Mouse (Mus musculus) cerebellum, postnatal 36 days (tissue): ENCODE data around the gene Nup210l.

Experiments used
- DNase-seq, 2 experiments: peaks; one replicate each; pipeline ENCODE4 v3.0.0; 2021 to 2022; ENCODE audit warnings: mixed read lengths in 2 of 2

Nup210l gene

GRCm38 (mm10) chr3:90179566-90179965, 75.6 kb downstream of the Nup210l start:
- no peak for DNase-seq

- no peak for DNase-seq
Measured at GRCm38 (mm10) chr3:90183581-90183980, 79.6 kb downstream of the Nup210l start.

GRCm38 (mm10) chr3:90190859-90191510, 87.1 kb downstream of the Nup210l start:
- DNase-seq = no peak

DNA sequence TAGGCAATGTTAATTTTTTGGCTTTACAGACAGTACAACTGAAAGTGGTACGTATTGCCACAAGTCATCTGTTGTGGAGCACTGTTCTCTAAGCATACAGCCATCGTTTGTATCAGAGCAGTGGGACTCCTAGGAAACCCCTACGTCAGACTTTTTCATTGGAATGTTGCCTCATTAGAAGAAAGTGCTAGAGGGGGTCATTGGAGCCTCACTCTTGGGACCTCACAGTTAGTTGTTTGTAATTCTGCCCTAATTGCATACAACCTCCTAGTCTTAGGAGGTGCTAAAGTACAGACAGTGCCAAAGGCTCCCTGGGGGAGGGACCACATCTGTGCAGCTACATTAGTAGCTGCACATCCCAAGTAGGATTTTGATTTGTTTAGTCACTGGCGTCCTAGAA, 90.8 kb downstream of the Nup210l start:
- no peak for DNase-seq

DNA sequence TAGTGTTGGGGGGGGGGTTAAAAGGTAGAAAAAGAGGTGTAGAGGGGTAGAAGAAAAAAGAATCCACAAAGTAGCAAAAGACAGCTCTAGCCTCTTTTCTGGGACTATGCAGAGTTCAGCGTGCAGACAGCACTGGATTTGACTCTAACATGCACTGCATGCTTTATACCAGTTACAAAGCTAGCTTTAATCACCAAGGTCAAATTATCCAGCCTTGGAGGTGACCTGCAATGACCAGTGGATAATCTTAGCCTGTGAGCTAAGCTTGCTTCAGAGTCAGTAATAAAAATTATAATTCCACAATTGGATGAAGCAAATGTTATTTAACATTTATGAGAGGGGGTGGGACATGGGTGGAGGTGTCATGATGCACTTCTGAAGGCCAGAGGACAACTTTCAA, 91.7 kb downstream of the Nup210l start:
- no peak for DNase-seq

- DNase-seq = no peak
Measured at GRCm38 (mm10) chr3:90197548-90197947, 93.6 kb downstream of the Nup210l start.

DNA sequence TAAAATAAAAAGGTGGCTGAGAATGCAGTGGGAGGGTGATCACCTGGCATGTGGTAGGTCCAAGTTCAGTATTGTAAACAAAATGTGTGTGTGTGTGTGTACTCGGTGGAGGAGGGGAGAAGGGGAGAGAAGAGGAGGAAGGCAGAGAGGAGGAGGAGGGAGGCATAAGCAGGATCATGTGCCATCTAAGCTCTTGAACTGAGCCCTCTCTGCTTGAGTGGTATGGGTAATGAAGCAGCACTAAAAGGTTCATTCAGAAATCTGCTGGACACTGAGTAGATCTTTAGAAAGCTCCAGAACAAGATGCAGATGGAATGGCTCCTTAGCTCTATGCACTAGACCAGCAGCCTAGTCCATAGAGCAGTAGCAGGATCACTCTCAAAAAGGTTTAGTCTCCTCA, 99.0 kb downstream of the Nup210l start:
- no peak for DNase-seq

DNA sequence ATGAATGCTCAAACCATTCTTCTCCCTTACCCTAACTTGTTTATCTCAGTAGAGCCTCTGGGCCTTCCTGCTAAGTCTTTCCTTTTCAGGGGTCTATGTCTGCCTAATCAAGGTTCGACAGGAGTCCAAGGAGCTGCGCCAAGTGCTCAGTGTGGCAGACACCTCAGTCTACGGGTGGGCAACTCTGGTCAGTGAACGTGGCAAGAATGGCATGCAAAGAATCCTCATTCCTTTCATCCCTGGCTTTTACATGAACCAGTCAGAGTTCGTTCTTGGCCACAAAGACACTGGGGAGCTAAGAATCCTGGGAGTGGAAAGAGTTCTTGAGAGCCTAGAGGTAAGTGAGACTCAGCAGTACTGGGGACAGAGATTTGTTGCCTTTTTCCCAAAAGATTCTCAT, 99.7 kb downstream of the Nup210l start:
- no peak for DNase-seq

DNA sequence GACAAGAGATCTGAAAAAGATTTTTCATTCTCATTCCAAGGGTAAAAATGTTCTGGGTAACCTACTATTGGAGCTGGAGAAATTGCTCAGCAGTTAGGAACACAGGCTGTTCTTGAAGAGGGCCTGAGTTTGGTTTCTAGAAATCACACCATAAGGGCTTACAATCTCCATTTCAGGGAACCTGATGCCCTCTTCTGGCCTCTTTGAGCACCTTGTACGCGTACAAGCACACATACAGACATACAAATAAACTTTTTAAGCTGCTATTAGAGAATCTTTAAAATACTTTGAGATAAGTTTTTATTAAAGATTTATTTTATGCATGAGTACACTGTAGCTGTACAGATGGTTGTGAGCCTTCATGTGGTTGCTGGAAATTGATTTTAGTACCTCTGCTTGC, 100.7 kb downstream of the Nup210l start:
- no peak for DNase-seq

GRCm38 (mm10) chr3:90208662-90209061, 104.7 kb downstream of the Nup210l start:
- no peak for DNase-seq

DNA sequence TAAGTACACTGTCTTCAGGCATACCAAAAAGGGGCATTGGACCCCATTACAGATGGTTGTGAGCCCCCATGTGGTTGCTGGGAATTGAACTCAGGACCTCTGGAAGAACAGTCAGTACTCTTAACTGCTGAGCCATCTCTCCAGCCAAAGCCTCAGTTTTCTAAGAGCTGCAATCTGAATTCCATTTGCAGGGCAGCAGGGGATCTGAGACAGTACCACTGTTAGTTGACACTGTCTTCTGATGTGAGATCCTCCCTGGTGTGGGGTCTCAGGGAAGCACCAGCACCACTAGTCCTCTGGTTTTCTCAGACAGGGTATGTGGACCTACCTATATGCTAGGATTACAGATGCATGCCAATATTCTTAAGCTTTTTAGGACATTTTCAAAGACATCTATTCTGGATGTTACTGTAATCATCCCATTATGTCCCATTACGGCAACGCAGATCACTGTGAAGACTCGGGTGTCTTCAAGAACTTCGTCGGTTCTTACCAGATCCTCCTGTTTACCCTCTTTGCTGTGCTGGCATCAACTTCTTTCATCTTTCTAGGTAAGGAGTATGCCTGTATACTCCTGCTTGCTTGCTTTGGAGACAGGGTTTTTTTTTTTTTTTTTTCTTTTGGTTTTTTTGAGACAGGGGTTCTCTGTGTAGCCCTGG, 106.1 kb downstream of the Nup210l start:
- no peak for DNase-seq

DNA sequence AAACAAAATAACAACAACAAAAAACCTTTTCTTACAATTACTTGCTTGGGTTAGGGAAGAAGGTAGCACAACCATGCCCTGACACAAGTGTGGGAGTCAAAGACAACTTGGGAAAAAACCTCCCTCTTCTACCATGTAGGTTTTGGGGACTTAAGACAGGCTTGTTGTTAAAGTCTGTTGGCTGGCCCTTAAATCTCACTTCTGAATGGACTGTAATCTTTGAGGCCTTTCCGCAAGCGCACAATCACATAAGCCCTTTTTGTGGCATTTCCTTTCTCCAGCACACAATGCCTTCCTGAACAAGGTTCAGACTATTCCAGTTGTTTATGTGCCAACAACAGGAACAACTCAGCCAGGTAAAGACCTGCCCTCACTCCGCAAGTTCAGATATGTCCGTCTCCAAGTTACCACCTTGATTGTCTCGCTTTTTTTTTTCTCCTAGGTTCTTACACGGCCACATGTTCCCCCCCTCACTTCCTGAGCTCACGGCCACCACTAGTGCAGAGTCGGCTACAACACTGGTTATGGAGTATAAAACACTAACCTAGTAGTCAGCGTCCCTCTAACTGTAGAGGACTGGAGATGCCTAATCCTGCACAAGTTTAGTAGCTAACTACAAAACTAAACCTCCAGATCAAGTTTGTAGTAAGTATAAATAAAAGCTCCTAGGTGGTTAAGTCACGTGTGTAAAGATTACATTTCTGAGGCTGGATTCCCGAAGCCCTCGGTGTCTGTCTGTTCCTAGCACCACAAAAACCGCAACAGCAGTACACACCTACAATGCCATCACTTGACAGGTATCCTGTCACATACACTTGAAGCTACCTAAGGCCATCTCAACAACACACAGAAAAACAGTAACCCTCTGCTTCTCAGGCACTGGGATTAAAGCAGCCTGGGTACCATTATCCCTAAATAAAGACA, 107.8 kb downstream of the Nup210l start:
- DNase-seq = no peak

GRCm38 (mm10) chr3:90212723-90213122, 108.8 kb downstream of the Nup210l start:
- DNase-seq = no peak

DNA sequence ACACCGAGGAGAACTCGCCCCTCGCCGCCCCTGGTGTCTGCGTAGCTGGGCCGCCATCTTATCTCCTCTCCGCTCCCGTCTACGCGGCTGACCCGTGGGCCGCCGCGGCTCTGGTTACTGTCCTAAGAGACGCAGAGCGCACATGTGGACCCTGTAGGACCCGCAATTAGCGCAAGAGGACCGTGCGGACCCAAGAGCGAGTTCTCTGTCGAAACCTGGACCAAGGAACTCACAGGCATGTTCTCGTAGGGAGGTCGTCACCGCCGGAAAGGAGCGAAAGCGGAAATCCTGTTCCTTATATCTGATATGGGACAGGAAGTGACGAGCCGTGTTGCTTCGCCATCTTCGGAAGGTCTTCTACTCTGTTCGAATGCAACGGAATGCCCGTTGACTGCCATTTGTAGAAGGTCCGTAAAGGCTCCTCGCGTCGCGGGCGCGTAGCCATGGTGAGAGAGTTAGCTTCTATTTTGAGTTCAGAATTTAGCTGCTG, 109.5 kb downstream of the Nup210l start, which contains the start of the genes Rps27 and Rab13:
TSS of gene Rps27 (minus strand) at position 275 of the 490 bp plus-strand sequence.
TSS of gene Rab13 (plus strand) at position 319 of the 490 bp plus-strand sequence.
- peak; percentile 81 to 90 for DNase-seq

DNA sequence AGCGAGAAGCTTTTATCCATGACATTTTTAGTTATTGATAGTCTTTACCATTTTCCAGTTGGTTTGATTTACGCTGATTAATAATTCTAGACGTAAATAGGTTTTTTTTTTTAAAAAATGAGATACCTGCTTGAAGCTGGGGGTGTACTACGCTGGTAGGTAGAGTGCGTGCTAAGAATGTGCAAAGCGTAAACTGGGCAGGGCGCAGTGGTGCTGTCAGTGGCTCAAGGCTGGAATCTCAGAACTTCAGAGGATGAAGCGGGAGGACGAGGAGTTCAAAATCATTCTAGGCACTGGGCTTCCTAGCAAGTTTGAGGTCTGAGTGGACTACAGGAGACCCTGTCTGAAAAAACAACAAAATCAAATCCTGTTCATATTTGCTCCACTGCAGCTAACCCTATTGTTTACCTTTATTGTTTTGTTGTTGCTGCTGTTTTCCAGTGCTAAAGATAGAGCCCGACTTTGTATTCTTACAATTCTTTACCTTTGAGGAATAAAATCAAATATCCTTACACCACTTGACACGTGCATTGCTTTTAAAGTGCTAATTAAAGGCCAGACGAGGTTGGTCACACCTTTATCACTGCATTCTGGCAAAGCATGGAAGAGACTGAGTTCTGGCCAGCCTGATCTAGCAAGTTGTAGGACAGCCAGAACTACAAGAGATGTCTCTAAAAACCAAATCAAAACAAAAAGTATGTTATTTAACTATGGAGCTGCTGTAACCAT, 110.2 kb downstream of the Nup210l start:
- DNase-seq = peak; percentile 16 to 32

GRCm38 (mm10) chr3:90215825-90216380, 112.0 kb downstream of the Nup210l start:
- DNase-seq = no peak

GRCm38 (mm10) chr3:90220088-90220487, 116.2 kb downstream of the Nup210l start:
- peak; percentile 49 to 67 for DNase-seq

DNA sequence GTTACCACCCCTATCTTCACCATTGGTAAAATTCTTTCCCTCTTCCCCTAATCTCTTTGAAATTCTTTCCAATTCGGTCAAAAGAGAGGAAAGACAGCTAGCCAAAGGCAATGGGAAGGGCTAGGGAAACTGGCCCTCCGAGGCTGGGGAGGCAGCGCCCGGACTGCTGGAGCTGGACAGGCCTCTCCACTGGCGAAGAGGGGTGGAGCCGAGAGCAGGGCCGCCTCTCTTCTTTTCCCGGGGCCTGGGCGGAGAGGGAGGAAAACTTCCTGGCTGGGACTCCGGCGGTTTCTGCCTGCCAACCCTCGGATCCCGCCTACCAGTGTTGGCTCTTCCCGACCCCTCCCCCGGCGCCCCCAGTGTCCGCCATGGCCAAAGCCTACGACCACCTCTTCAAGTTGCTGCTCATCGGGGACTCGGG, 116.6 kb downstream of the Nup210l start:
- DNase-seq = peak; percentile 32 to 41

- DNase-seq = no peak
Measured at GRCm38 (mm10) chr3:90221123-90221522, 117.2 kb downstream of the Nup210l start.

DNA sequence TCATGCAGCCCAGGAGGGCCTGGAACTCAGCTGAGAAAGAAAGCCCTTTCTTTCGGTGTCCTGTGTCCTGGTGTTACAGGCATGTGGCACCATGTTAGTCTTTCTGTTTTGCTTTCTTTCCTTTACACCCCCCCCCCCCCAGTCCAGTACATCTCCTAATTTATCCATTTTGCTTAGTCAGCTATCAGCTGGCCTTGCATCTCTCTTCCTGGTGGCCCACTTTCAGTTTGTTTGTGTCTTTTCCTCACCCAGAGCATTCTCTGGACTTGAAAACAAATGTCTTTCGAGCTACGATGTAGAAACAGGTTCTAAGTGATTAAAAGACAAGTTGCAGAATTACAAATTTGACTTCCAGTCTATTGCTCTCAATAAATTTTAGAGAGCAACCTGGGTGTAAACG, 118.5 kb downstream of the Nup210l start:
- DNase-seq = no peak

DNA sequence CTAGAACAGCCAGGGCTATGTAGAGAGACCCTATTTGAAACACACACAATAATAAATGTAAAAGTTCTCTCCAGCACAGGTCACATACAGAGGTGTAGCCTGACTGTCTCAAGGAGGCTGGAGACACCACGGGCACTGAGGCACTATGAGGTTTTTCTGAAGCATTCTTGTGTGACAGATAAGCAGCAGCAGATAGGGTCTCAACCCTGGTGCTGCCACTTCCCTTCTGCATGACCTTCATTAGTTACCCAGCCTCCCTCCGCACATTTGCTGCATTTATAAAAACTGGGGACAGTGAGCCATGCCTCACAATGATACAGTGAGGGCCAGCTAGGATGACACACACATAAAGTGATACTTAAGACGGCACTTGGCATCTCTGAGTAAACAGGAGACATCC, 119.0 kb downstream of the Nup210l start:
- DNase-seq = no peak

GRCm38 (mm10) chr3:90224331-90224730, 120.4 kb downstream of the Nup210l start:
- no peak for DNase-seq
